Mouse (Mus musculus) monocyte, adult 5-6 weeks (primary cell): Measurements from ENCODE around the gene Krr1. TPM values are rescaled to one million over a fixed set of nuclear protein-coding genes. Genes with fewer than 3 reads are reported as not detected.

ENCODE experiments used
- total RNA-seq: library from RNA; stranded (forward); fragments of 200-1000, 200-491, 200-594 nt; gene quantifications from 3 replicates; pipeline ENCODE4 v1.2.3, GENCODE M21; 2017

Gene Krr1
- total RNA-seq, 1 experiment from 2014 or later: 33.8 TPM

Other genes with a start within 250 kb of the Krr1 start
- 136 to 239 TPM (median 213 TPM) in 3 replicates for gene Glipr1, start 30.0 kb downstream of the Krr1 start, total RNA-seq
- not detected in 3 replicates for gene Glipr1l1, start 87.5 kb downstream of the Krr1 start, total RNA-seq
- gene Glipr1l2, start 110.7 kb downstream of the Krr1 start, total RNA-seq: not detected in 3 replicates
- not detected in 3 replicates for gene Glipr1l3, start 187.7 kb downstream of the Krr1 start, total RNA-seq
- not detected in 3 replicates for gene Caps2, start 191.0 kb downstream of the Krr1 start, total RNA-seq